Mouse (Mus musculus): ENCODE results near the gene Camk2d.

Gene Camk2d

DNA sequence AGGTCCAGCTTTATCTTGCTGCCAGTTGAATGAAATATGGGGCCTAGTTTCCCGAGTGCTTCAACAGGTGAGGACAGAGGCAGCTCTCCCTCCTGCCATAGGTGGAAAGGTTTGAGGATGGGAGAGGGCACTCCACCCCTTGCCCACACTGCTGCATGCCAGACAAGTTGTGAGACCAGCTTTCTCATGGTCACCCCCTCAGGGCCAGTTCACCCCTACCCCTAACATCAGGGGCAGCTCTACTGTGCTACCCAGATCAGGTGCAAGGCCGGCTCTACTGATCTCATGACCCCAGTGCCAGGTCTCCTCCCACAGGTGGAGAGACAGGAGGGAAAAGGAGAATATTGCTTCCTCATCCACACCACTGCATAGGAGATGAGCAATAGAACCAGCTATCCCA is 136.2 kb downstream of the Camk2d start:
- in situ Hi-C loops (cut with MboI; ENCODE audit: unreplicated experiment in 2 of 2): no loop called here

DNA sequence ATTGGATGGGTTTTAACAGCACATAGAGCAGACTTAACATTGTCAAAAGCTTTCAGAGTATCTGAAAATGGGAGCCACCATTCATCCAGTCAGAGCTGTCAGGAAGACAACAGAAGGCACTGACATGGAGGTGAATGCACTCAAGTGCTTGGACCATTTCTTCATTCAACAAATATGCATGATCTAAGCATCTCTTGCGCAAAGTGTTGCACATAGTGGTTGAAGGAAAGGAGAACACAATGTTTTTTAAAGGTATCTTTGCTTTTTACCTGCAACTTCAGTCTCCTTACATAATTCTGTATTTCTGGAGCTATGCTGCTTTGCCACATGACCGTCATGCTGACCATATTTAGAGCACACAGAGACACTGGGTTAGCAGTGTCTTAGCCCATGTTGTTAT is 138.4 kb downstream of the Camk2d start:
- in situ Hi-C loops (cut with MboI; ENCODE audit: unreplicated experiment in 2 of 2): no loop called here

DNA sequence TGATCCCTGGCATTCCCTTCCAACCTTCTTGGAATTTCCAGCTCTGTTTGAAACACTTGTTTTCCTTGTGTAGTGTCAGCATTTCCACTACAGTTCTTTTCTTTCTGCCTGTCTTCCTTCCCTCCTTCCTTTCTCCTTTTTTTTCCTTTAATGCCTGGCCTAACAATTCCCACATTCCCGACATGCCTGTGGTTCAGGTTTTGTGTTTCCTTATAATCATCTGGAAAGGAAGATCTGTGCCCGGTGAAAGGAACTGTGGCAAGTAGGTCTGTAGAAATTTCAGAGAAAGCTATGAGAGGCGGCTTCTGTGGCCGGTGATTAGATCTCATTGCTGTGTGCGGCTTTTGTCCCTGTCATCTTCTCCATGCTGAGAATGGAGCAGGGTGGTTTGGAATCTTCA is 139.1 kb downstream of the Camk2d start:
- in situ Hi-C loops (cut with MboI; ENCODE audit: unreplicated experiment in 2 of 2): no loop called here

DNA sequence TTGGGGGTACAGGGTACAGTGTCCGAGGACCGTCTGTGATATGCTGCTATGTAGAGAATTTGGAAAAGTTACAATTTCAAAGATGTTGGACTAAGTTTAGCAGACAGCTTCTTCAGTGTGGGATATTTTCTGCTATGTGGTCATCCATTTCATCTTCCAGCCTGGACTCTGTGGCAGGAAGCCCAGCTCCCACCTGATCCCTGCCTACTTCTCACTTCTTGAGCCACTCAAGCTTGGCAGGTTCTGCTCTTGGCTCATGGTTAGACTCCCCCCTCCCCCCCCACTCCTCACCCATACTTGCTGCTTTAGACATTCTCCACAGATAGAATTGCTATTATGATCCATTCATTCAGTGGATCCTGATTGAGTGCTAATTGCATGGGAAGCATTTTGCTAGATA is 141.0 kb downstream of the Camk2d start:
- in situ Hi-C loops (cut with MboI; ENCODE audit: unreplicated experiment in 2 of 2): no loop called here

DNA sequence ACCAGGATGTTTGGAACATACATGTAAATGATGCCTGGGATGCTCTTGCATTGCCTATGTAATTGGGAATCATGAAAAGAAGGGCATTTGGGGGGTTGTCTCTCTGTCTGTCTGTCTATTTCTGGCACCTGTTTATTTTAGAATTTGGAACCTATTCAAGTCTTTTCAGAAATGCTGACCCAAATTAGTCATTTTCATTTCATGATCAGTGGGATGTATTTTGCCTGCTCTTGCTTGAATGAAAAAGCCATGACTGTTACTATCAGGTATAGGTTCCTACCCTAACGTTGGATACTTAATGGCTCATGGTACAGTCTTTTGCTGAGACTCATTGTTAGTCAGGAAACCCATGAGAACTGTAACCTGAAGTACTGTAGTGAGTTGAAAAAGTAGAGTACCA is 144.0 kb downstream of the Camk2d start:
- in situ Hi-C loops (cut with MboI; ENCODE audit: unreplicated experiment in 2 of 2): no loop called here

DNA sequence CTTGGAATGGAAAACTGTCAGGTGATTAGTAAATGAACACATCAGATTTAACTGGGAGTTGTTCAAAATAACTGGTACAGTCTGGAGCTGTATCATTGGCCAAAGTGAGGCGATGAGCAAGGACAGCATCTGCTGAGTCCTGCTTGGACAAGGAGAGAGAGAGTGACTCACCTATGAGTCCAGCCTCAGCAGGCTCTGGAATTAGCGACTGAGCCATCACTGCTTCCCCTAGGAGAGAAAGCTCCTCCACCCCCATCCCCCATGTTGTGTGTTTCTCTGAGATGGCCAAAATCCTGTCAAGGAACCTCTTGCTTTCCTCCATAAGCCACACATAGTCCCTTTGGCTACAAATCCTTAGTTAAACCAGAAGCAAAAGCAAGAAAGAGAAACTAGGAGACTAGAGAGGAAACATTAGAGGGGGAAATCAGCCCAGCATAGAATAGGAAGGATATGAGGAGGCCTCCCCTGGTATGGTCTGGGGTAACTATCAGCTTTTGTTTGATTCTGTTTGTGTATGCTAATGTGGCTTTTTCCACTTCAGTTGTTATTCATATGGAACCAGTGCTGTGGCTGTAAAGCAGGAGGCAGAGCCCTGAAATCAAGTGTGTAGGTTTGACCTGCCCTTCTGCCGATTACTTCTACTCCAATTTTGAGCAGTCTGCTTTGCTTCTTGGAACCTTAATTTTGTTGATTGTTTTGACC is 148.5 kb downstream of the Camk2d start:
- in situ Hi-C loops (cut with MboI; ENCODE audit: unreplicated experiment in 2 of 2): no loop called here

DNA sequence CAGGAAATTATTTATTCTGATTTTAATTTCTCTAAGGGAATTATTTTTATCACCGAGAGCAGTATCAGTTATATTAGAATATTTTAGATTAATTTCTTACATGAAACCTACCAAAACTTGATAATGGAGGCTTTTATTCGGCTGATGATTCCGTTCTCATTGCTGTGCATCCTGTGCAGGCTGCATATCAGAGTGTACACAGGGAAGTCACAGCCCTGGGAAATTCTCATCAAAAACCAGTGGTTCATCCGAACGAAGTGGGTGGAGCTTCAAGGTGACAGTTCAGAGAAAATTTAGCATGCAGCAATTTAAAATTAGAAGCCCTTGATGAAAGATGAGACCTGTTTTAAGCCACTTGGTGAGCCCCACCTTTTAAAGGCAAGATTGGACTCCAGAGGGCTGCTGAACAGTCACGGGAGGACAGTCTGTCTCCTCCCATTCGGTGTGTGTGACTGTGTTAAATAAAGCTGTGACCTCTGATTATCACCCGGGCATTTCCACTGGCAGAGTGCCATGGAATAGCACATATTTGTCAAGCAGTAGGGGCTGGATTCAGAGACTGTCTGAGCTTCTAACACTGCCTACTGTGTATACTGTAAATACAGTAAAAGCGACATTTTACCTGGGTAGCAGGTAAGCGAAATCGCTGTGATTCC is 150.2 kb downstream of the Camk2d start:
- in situ Hi-C loops (cut with MboI; ENCODE audit: unreplicated experiment in 2 of 2): no loop called here

DNA sequence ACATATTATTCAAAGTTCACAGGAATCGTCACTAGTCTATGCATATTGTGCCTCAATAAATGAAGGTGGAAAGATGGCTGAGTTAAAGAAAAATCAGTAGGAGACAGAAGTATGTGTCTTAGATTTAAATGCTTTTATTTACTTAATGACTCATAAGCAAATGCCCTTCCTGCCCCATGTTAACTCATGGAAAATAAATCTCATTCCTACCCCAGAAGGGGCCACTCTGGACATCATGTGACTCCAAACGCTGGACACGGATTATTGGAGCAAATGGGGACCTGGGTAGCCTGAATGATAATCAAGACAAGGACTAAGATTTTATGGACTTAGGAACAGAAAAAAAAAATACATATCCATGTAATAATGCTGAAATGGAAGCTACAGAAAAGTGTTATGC is 151.5 kb downstream of the Camk2d start:
- in situ Hi-C loops (cut with MboI; ENCODE audit: unreplicated experiment in 2 of 2): no loop called here

DNA sequence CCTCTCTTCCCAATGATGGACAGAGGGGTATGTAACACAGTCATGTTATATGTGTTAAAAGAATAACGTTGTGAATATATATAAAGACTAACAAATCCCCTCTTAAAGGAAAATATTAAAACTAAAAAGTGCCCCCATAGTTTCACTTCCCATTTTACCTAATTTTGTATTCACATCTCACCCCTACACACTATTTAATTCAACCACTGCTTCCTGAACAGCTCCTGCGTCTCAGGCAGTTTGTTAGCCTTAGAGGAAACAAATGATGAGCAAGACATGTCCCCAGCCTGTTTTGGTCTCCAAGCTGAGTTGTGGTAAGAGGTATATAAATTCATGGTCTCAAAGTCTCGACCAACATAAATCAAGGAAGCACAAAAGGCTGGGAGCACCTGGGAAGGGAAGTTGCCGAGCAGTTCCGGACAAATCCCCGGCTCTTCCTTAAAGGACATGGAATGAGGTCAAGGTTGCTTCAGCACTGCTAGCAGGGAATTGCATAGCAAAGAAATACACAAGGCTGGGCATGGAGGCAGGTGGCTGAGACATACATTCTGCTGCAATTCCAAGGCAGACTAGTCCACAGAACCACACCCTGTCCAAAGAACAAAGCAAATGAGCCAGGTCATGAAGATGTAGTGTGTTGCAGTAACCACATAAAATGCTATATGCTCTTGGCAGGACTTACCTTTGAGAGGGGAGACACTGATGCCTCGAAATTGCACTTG is 155.4 kb downstream of the Camk2d start:
- in situ Hi-C loops (cut with MboI; ENCODE audit: unreplicated experiment in 2 of 2): no loop called here

DNA sequence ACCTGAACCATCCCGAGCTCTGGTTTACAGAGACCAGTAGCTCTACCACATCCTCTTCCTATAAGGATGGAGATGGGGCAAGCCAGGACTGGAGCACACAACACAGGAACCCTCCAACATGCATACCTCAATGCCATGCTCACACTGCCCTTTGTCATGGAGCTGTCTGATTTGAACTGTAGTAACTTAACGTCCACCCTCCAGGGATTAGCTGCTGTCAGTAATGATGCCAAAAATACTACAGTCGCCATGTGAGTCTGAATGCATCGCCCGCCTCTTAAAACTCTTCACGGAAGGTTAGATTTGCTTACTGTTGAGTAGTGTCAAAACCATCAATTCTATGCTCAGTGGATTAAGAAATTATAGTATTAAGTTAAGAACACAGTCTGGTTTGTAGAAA is 156.9 kb downstream of the Camk2d start:
- in situ Hi-C loops (cut with MboI; ENCODE audit: unreplicated experiment in 2 of 2): no loop called here

DNA sequence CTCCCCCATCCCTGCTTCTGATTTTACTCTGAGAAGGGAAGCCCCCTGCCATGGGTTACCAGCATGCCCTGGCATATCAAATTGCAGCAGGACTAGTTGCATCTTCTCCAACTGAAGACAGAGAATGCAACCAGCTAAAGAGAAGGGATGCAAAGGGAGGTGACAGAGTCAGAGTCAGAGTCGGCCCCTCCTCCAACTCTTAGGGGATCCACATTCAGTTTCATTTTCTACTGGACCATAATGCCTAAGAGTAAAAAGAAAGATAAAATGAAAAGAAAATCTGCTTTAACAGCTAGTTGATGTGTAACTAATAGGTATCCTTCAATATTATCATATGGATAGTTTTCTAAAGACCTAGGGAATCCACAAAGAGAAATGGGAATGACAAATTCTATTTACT is 162.3 kb downstream of the Camk2d start:
- in situ Hi-C loops (cut with MboI; ENCODE audit: unreplicated experiment in 2 of 2): loop anchor here in 1 of 2 experiments (5.0 kb wide), 1 partner anchor 66 kb away; no protein-coding TSS in a partner anchor

DNA sequence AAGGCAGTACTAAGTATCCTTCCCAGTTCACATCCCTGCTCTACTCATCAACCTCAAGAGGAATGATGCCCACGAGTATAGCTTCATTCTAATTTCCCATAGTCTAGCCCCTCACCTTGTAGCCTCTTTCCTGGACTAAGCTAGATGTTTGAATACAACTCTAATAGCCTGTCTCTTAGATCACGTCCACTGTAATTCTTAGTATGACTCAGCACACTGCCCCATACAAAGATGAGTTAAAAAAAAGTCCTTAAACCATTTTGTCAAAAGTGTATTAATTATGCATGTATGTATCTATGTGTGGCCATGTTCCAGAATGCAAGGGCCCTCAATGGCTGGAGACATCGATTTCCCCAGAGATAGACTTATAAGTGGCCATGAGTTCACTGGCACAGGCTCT is 164.5 kb downstream of the Camk2d start:
- in situ Hi-C loops (cut with MboI; ENCODE audit: unreplicated experiment in 2 of 2): loop anchor here in 1 of 2 experiments (10.0 kb wide), 1 partner anchor 66 kb away; no protein-coding TSS in a partner anchor

DNA sequence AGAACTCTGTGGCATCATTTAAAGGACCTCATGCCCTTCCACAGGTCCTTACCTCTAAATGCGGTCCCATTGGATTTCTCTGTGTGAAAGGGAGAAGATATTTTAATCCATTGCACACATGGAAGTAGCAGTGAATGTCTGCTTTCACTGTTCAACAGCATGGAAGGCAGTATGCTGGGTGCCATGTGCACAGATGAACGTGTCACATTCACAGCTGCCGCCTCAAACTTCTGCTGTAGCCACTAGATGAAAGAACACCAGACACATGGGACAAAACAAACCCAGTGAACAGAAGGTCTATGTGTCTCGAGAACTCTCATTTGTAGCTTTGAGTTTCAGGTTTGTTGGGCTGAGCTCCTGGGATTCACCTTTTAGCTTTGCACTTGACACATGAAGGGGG is 168.6 kb downstream of the Camk2d start:
- in situ Hi-C loops (cut with MboI; ENCODE audit: unreplicated experiment in 2 of 2): loop anchor here in 1 of 2 experiments (10.0 kb wide), 1 partner anchor 70 kb away; no protein-coding TSS in a partner anchor

DNA sequence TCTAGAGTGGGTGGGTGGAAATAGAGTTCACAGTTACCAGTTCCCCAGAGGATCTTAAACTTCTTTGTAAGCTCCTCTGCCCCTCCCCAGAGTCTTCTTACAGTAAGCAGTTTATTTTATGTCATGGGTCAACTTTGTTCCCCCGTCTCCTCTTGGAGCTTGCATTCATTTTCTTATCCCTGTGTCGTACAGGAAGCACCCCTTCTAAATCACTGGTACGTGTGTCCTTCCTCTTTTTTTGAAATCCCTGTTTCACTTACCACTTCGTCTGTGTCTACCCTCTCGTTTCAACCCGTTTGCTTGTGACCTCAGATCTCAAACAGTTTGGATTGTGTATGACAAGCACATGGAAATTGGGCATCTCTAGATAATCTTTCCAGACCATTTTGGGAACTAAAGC is 174.0 kb downstream of the Camk2d start:
- in situ Hi-C loops (cut with MboI; ENCODE audit: unreplicated experiment in 2 of 2): loop anchor here (5.0 to 10.0 kb wide), 4 partner anchors 37 to 173 kb away; partner anchors contain the start of gene Camk2d (in 2 of the 2)

DNA sequence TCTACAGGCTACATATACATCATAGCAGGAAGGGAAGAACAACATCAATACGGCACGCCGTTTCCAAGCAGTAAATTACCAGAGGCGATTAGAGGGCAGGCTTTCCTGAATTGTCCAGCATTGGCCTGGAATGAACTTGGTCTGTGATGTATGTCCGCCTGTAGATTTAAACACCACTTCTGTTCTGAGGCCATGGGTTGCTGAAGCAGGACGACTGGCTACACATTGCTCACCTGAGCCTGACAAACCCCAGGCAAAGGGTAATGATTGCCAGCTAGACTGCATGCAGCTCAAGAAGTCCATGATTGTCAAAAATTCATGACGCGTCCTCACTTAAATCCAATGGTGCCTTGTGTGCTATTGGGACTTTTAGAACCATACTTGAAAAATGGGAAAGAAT is 174.9 kb downstream of the Camk2d start:
- in situ Hi-C loops (cut with MboI; ENCODE audit: unreplicated experiment in 2 of 2): loop anchor here (5.0 to 10.0 kb wide), 4 partner anchors 36 to 174 kb away; partner anchors contain the start of gene Camk2d (in 2 of the 2)

DNA sequence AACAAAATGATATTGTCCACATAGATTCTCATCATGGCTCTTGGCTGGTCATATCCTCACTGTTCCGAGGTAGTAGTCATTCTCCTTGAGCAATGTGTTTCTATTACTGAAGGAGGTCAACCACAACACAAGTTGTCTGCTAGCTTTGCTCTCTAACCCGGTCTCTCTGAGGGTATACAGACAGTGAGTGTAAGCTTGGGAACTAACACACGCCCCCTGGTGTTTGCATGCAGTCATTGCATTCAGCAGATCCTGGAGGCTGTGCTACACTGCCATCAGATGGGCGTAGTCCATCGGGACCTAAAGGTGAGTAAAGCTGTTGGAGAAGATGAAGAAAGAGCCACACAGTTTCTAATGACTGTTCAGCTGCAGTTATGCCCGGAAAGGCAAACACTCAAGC is 175.4 kb downstream of the Camk2d start:
- in situ Hi-C loops (cut with MboI; ENCODE audit: unreplicated experiment in 2 of 2): loop anchor here (5.0 to 10.0 kb wide), 4 partner anchors 36 to 174 kb away; partner anchors contain the start of gene Camk2d (in 2 of the 2)

DNA sequence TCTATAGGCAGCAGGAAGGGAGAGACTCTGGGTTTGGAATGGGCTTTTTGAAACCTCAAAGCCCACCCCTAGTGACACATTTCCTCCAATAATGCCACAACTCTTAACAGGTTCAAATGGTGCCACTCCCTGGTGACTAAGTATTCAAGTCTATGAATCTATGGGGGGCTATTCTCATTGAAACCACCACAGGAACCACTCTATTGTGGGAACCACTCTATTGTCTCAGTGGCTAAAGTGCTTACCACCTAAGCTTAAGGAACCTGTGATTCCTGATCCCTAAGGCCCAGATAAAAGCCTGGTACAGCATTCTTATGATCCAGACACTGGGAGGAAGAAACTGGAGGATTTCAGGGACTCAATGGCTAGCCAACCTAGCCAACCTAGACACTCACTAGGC is 179.9 kb downstream of the Camk2d start:
- in situ Hi-C loops (cut with MboI; ENCODE audit: unreplicated experiment in 2 of 2): loop anchor here in 1 of 2 experiments (10.0 kb wide), 1 partner anchor 119 kb away; no protein-coding TSS in a partner anchor

DNA sequence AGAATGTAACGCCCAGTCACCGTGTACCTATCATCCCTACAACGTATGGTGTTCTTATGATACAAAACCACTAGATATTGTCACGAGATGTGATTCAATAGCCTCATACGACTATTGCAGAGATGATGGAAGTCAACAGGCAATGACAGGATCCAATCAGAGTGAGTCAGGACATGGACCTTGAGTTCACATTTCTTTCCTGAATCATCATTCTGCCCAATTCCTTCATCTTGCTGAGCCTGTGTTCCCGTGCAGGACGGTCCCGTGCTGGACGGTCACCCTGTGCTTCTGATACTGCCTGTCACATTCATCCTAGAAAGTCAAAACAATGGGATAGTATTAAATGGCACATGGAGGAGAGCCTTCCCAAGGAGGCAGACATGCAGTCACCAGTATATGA is 181.0 kb downstream of the Camk2d start:
- in situ Hi-C loops (cut with MboI; ENCODE audit: unreplicated experiment in 2 of 2): loop anchor here in 1 of 2 experiments (10.0 kb wide), 1 partner anchor 118 kb away; no protein-coding TSS in a partner anchor

DNA sequence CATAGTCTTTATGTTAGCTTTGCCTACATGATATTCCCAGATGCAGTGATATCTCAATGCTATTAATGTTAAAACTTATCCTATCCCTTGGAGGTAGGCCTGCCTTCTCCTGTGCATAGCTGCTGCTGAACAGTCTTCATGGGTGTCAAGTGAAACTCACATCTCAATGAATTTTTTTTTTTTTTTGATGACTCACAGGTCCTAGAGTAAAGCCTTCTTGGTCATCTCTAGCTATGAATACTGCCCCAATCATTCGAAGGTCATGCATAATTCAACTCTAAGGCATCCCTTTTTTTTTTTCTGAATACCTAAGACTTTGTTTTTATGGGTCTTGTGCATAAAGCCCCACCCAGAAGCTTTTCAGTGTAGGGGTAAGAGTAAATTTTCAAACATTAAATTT is 181.8 kb downstream of the Camk2d start:
- in situ Hi-C loops (cut with MboI; ENCODE audit: unreplicated experiment in 2 of 2): loop anchor here in 1 of 2 experiments (10.0 kb wide), 1 partner anchor 117 kb away; no protein-coding TSS in a partner anchor

DNA sequence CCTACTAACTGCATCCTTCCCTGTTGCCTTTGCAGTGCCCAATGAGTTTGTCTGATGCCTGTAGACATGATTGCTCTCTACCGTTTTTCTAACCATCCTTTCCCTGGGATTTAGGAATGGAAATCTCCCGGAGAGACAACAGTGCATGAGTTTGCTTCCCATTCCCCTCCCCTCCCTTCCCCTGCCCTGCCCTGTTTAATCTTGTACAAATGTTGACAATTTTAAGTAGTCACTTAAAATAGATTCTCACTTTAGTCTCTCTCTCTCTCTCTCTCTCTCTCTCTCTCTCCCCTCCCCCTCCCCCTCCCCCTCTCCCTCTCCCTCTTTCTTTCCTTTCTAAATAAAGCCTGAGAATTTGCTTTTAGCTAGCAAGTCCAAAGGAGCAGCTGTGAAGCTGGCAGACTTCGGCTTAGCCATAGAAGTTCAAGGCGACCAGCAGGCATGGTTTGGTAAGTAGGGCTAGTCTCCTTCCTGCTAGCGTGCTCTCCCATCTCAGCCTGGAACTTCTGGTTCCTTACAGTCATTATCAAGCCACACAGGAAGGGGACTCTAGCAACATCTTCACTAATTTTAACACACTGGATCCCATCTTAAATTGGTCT is 184.0 kb downstream of the Camk2d start:
- in situ Hi-C loops (cut with MboI; ENCODE audit: unreplicated experiment in 2 of 2): no loop called here

Measured in v-Abl transformed pro-B cells (cell line).